Mouse (Mus musculus) heart, adult 2 months (tissue): ENCODE results near the gene Polk.

Source experiments
- CTCF ChIP-seq: fragments of 200-600 bp; IDR thresholded peaks from 2 replicates; pipeline ENCODE4 v1.8.1; 2022; ENCODE audit warnings: antibody characterized with exemption, mild to moderate bottlenecking, moderate library complexity
- EP300 ChIP-seq: fragments of 200-500 bp; IDR thresholded peaks from 2 replicates; pipeline ENCODE4 v1.6.1; 2011; ENCODE audit warnings: low read depth, low read length, control low read depth; ENCODE audit not compliant: insufficient read depth
- POLR2A ChIP-seq: fragments of 200-500 bp; IDR thresholded peaks from 2 replicates; pipeline ENCODE4 v1.6.1; 2011; ENCODE audit warnings: mild to moderate bottlenecking, low read depth, low read length, control low read depth; ENCODE audit not compliant: insufficient read depth

DNA sequence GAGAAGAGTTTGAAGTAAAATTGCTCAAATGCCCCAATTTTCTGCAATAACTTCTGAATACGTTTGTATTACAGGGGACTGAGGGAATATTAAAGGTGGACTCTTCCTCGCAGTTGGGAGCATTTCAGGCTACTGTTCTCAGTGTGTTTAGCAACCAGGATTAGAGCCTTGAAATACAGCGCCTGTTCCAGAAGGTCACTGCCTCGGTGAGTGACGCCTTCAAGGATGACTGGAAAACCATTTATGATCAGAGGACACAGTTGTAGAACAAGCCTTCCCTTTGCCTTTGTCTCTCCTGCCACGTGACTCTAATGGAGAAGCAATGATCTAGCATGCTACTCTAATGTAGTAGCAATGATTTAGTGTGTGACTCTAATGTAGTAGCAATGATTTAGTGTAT, 54.4 kb downstream of the Polk start:
- TF ChIP-seq POLR2A (no peak), CTCF (no peak), EP300 (no peak)
